Mouse (Mus musculus): Measurements from ENCODE around the gene Sar1a. TPM values are rescaled to one million over a fixed set of nuclear protein-coding genes. Genes with fewer than 3 reads are reported as not detected.

The Sar1a gene
- total RNA-seq, 2 experiments from 2014 or later: 119 to 122 TPM

DNA sequence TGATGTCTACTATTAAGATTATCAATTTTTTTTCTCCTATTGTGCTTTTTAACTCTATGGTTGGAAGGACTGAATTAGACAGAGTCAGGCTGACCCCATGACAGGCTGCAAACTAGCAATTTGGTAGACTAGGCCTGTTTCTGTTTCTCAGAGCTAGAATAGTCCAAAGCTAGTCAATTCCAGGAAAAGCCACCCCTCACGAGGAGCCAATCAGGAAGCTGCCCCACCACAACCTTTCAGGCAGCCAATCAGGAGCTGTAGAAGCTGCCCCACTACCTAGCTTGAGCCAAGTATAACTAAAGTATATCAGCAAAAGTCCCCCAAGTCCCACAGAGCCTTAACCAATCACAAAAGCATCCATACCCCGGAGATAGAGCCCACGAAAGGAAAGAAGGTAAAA is 4.2 kb upstream of the Sar1a start:
- no peak for DNase-seq (ENCODE audit: low spot score in 2 of 2)

DNA sequence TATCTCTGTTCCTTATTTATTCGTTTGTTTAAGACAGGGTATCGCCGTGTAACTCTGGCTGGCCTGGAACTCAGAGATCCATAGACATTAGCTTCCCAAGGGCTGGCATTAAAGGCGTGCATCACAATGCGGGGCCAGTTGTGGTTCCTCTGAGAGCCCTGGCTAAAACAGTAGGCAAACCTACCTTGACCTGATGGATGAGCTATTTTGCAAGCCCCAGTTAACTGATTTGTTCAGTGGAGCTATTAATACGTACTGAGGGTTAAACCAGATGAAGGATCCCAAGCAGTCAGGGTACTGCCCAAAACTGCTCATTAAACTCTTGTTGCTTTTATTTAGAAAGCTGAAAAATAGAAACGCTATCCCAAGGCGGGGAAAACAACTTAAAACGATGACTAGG is 554 bp upstream of the Sar1a start:
- DNase-seq (ENCODE audit: low spot score in 2 of 2): no peak

DNA sequence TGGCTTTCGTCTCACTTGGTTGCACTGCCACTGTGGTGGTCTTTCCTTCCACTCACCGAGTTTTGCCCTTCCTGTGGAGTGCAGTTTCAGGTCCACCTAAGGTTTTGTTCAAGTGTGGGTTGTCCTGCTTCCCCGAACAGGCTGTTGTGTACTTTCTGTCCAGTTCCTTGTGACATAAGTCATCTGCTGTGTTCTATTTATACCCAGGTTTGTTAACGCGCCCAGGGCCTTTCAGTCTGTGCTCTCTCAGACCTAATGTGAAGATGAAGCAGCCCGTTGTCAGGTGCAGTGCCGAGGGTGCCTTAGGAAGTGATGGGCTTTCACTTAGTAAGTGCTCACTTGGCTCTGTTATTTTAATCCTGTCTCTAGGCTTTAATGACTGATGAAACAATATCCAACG is 9.3 kb downstream of the Sar1a start:
- DNase-seq (ENCODE audit: low spot score in 2 of 2): no peak

DNA sequence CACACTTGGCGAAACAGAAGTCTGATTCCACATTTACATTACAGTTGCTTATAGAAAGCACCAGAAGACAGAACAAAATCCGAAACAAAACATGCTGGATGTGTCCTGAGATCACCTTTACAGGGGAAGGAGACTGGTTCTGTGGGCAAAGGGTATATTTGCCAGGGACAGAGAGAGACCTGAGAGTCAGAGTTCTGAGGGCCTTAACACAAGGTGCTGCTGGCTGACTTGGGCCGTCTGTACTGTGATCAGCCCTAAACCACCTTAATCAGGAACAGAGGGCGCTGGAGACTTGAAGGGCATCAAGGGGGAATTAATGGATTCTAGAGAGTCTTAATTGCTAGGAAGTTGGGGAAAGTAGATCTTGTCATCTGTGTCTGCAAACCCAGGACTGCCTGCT is 13.5 kb downstream of the Sar1a start:
- DNase-seq (ENCODE audit: low spot score in 2 of 2): no peak

DNA sequence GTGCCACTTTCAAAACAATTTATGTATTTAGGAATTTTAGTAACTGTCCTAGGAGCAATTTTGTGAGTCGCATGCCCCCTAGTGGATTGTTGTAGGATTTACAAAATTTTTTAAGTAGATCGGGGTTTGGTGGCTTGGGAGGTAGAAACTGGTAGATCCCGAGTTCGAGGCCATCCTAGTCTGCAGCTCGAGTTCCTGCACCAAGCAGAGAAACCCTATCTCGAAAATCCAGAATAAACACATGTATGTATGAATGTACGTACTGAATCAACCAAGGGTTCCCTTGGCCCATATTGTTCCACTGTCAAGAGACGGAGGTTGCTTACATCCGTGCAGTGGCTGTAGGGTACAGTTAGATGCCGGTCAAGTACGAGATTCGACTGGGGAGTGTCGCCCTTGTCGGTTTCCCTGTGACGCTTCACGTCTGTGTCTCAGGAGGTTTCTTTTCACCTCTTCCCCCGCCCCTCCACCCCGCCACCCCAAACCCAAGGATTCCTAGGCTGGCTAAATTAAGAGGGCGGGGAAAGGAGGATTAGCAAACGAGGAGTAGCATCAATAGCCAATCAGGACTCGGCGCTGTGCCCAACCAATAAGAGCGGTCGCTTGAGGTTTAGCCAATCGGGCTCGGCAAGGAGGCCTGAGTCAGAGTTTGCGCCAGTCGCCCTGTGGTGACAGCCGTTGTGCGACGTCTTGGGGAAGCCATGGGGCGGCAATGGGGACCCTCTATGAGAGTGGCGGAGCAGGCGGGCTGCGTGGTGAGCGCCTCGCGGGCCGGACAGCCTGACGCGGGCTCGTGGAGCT is 15.0 kb downstream of the Sar1a start, which contains the start of gene Tysnd1:
Tysnd1 (plus strand) TSS at position 645 of the 801 bp plus-strand sequence.
- DNase-seq (ENCODE audit: low spot score in 2 of 2): peak; percentile 96 to 99

DNA sequence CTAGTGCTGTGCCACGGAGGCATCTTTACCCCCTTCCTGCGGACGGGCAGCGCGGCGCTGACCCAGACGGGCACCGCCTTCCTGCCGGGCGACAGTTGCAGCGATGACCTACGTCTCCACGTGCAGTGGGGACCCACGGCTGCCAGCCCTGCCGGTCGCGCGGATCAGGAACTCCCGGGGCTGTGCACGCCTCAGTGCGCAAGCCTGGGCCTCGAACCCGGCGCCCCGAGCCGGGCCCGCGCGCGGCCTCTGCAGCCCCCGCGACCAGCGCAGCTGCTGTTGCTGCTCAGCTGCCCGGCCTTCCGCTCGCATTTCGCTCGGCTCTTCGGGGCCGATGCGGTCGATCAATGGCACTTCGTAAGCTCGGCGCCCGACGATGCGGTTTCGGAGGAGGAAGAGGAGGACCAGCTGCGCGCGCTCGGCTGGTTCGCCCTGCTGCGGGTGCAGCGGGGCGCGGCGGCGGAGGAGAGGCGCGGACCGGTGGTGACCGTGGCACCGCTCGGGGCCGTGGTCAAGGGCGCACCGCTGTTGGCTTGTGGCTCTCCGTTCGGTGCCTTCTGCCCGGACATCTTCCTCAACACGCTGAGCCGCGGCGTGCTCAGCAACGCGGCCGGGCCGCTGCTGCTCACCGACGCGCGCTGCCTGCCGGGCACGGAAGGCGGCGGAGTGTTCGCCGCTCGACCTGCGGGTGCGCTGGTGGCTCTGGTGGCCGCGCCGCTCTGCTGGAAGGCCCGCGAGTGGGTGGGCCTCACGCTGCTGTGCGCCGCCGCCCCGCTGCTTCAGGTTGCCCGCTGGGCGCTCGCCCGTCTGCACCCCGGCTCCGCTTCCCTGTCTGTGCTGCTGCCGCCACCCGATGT is 15.8 kb downstream of the Sar1a start:
- no peak for DNase-seq (ENCODE audit: low spot score in 2 of 2)

DNA sequence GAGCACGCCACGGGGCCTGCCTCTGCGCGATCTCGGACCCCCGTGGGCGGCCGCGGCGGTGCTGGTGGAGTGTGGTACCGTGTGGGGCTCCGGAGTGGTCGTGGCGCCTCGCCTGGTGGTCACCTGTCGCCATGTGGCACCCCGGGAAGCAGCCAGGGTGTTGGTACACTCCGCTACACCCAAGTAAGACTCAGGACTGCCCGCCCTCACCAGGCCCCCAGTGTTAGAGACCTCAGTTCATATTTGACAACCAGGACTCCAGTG is 16.4 kb downstream of the Sar1a start:
- no peak for DNase-seq (ENCODE audit: low spot score in 2 of 2)

DNA sequence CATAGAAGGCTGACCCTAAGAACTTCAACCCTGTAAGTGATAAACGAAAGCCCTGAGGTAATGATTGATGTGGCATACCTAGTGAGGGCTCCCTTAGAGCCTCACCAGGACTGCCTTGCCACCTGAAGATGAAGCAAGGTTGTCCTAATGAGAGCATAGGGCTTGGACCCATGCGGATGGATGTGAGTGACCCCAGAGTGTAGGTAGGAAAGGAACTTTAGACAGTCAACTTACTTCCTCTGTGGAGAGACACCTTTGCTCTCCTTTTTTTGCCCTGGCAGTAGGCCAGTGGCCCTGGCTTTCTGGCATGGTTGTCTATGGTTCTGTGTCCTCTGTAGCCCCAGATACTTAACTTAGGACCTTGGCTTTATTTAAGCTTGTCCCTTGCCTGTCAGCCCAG is 16.9 kb downstream of the Sar1a start:
- no peak for DNase-seq (ENCODE audit: low spot score in 2 of 2)

DNA sequence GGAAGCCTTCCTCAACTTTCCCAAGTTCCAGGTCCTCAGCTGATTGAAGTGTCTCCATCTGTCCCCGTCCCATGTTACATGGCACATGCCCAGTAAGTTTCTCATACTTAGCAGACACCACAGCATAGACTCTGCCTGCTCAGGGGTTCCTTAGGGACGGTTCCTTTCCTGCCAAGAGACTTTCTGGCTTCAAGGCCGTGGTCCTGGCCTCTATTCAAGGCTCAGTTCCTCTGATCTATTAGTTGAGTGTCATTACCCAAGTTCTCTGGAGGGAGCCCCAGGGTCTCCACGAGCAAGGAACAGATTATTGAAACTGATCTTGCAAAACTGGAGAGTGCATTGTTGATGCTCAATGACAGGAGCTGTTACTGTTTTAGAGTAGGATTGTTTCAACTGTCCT is 24.6 kb downstream of the Sar1a start:
- no peak for DNase-seq (ENCODE audit: low spot score in 2 of 2)

DNA sequence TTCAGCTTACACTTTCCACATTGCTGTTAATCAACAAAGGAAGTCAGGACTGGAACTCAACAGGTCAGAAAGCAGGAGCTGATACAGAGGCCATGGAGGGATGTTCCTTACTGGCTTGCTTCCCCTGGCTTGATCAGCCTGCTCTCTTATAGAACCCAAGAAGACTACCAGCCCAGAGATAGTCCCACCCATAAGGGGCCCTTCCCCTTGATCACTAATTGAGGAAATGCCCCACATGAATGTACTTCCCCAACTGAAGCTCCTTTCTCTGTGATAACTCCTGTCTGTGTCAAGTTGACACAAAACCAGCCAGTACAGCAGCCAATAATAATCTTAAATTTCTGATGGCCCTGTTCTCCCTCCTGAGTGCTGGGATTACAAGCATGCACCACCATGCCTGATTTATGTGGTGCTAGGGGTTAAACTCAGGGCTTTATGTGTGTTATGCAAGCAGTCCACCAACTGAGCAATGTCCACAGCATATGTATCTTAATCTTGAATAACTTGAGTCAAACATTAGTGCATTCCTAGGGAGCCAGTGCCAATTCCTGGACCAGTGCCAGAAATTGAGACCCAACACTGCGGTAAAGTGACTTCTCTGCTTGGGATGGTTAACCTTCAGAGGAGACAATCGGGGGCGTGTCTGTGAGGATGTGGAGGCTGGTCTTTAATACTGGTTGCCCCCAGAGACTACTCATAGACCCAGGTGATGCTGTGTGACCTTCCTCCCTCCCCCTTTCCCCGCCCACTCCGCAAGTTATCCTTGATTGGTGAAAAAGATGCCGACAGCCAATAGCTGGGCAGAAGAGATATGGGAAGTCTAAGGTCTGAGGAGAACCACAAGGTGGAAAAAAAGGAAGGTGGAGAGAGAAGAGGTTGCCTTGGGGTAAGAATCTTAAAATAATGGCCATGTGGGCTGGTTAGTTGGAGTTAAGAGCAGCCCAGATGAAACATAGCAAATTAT is 26.6 kb downstream of the Sar1a start:
- no peak for DNase-seq (ENCODE audit: low spot score in 2 of 2)

DNA sequence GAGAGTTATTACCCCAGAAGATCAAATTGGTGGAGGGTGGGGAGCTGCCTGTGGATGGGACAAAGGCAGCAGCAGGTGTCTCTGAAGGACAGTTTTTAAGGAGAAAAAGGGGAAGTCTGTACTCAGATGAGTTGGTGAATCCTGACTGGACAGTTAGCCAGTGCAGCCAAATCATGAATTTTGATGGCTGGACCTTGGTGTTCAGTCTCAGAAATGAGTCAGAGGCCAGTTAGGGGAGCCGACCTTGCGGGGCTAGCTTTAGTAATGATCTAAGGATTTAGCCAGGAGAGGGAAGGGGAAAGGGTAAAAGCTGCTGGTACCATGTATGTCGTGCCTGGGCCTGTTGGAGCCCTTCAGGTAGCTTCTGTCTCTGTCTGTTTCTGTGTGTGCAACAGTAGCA is 33.5 kb downstream of the Sar1a start:
- no peak for DNase-seq (ENCODE audit: low spot score in 2 of 2)

DNA sequence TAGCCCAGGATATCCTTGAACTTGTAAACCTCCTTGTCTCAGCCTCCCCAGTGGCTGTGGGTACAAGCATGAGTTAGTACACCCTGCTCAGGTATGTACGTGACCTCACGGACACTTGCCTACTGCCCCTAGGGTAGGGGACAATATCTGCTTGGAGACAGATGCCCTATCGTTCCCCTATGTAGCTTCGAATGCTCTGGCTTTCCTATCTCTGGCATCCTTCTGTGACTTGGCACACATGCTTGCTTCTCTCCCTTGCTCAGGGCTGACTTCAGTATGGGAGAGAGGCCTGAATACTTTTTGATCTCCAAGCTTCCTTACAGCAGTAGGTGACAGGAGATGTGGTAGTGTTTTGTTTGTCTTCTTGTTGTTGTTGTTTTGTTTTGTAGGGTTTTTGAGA is 34.0 kb downstream of the Sar1a start:
- no peak for DNase-seq (ENCODE audit: low spot score in 2 of 2)

DNA sequence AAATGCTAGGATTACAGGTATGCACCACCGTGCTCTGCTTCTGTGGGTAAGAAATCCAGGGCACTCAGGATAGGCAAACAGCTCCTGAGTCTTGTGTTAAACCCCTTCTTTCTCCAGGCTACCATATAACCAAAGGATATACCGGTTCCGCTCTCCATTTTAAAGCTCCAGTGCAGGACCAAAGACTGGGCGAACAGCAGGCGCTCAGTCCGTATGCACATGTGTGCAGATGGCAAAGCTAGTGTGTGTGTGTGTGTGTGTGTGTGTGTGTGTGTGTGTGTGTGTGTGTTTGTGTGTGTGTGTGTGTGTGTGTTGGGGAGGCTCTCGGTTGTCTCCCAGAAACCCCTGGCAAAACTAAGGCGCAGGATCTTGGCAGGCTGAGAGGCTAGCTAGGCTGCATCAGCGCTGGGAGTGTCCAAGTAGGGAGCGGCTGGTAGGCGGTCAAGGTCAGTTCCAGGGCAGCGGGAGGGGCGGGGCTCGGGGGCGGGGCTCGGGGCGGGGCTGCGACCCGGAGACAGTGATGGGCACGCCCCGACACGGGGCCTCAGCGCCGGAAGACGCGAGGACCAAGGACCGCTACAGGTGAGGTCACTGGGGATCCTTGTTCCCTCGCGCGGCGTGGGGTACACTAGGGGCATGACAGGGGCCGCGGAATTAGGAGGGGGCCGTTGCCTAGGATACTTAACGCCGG is 34.8 kb downstream of the Sar1a start, which contains the start of gene Aifm2:
Aifm2 (plus strand) TSS at position 493 of the 691 bp plus-strand sequence.
- DNase-seq (ENCODE audit: low spot score in 2 of 2): no peak

DNA sequence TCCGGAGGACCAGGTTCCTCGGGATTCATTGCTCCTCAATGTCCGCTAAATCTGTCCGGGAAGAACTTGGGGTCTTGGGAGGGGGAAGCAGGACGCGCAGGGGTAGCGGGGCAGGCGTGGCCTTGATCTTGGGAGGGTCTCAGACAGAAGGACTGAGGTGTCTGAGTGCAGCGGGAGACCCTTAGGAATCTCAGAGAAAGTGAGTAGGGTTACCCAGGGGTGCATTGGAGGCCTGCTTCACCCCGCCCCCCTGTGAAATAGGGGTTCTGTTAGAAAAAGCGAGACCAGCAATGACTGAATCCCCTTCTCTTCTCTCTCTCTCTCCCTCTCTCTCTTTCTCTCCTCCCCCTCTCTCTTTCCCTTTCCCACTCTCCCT is 35.4 kb downstream of the Sar1a start:
- DNase-seq (ENCODE audit: low spot score in 2 of 2): no peak

DNA sequence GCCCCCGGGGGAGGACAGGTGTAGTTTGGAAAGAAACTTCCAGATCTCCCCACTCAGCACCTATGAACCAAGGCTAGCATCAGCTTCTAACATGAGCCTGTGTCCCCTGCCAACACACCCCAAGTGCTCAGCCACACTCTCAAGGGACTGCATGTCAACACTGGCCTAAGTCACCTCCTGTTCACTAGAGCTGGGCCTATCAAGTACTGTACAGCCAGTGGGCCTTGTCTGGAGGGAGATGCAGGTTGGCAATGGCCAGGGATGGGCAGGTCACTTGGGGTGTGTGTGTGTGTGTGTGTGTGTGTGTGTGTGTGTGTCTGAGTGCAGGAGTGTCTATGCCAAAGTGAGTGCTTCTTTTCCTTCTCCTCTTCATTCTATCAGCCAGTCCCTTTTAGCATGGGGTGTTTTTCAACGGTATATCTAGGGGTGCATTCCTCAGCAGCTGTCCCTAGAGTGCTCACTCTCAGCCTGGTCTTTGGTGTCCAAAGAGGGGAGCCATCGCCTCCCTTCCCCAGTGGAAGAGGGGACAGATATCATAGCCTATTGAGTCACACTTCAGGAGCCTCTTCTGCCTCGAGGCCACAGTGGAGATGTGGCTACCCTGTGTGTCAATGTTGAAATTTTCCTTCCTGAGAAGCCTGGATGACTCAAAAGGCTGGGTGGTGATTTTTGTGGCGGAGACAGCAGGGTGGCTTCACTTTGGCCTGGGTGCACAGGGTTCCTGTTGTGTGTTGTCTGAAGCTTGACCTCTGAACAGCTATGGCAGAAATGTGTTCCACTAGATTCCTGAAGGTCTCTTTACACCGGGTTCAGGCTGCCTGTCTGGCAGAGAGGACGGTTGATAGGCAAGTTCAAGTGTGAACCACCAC is 36.1 kb downstream of the Sar1a start:
- no peak for DNase-seq (ENCODE audit: low spot score in 2 of 2)

DNA sequence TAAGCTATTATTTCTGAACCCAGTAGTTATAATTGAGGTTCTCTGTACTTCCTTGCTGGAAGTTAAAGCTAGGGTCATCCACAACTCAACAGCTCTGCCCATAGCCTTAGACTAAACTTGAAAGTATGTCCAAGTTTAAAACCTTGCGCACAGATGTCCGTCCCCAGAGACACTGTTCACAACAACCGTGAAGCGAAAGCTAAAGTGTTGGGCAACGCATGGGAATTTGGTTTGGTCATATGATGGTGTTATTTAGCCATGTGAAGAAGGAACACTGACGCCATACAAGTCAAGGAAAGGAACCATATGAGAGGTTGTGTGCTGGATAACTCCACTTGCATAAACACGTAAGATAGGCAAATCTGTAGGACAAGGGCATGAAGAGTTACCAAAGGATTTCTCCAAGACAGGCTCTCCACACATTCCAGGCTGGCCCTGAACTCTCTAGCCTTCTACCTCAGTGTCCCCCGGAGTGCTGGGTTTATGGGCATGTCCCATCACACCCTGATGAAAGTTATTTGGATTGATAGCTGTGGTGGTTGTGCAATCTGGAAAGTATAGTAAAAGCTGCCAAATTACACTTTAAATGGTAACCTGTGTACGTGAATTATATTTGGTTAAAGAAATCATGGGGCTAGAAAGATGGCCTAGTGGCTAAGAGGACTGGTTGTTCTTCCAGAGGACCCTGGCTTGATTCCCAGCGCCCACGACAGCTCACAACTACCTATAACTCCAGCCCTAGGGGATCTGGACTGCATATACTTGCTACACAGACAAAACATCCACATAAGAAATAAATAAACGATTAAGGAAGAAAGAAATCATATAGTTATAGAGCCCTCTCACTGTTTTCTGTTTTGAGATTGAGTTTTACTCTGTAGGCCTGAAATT is 37.6 kb downstream of the Sar1a start:
- DNase-seq (ENCODE audit: low spot score in 2 of 2): no peak

DNA sequence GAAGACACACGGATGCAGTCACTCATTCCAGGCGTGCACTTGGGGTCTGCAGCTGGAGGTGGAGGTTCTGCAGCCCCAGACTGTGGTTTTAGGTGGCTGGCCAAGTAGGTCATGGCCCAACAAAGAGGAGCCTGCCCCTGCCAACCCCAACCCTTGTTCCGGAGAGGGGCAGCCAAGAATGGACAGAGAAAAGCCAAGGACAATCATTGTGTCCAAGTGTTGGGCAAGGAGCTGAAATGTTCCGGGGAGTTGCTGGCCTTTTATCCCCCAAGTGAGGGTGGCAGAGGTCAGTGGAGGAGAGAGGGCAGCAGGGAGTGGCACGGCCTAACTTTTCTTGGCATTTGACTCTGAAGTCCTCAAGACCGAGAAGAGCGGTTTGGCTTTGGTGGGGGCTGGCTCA is 40.2 kb downstream of the Sar1a start:
- no peak for DNase-seq (ENCODE audit: low spot score in 2 of 2)

DNA sequence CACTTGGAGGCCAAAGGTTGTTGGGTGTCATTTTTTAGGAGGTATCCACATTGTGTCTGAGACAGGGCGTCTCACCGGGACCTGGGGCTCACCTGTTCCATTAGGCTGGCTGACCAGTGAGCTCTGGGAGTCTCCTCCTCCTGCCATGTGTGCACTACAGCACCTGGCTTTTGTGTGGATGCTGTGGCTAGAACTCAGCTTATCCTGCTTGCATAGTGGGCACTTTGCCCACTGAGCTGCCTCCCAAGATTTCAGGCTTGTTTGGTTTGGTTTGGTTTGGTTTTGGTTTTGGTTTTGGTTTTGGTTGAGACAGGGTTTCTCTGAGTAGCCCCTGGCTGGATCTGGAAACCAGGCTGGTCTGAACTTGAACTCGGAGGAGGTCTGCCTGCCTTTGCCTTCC is 42.1 kb downstream of the Sar1a start:
- DNase-seq (ENCODE audit: low spot score in 2 of 2): no peak

DNA sequence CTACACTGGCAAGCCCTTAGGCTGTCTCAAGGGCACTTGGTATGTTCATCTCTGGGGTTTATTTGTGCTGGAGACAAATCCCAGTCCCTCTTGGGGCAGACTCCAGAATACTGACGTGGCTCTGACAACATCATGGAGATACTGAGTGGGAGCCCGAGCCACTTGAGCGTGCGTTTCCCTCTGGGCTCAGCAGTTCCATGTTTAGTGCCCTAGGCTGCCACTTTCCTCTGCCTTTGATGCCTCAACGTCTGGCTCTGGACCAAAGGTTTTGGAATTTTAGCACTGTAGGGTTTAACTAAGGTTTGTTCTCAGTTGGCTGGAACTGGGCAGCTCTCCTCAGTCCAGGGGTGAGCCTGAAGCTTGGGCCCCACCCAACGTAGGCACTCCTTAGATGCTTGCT is 43.2 kb downstream of the Sar1a start:
- no peak for DNase-seq (ENCODE audit: low spot score in 2 of 2)

Measured in layer of hippocampus, adult 18-20 months (tissue).